Mouse (Mus musculus) kidney, postnatal 14 days (tissue): ENCODE data around the gene Wdfy3.
"Not testable (repeated sequence)": the region's sequence is repeated elsewhere in the genome, so short reads cannot be mapped to it uniquely, and the experiment has no call there.

Experiments
- DNase-seq: peaks from one replicate; pipeline ENCODE4 v3.0.0; 2022; ENCODE audit warnings: mixed read lengths

Wdfy3 gene

GRCm38 (mm10) chr5:101876185-101876584, 193.5 kb downstream of the Wdfy3 start:
- DNase-seq, result no peak

GRCm38 (mm10) chr5:101866722-101867121, 203.0 kb downstream of the Wdfy3 start:
- DNase-seq, result no peak

DNA sequence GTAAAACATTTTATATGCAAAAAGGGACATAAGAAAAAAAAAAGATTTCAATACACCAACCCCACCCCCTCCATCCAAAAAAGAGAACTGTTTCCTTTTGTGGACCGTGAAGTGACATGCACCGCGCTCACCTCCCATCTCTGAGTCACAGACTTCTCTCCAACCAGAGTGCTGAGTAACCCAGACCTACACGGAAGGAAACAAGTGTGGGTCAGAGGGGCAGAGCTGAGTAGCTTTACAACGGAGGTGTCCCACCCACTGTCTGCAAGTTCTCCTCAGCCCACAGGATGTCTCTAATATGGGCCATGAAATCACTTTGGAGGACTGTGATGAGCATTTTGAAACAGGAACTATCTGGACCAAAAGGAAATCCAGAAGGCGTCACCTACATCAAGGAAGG, 205.8 kb downstream of the Wdfy3 start:
- no peak for DNase-seq

DNA sequence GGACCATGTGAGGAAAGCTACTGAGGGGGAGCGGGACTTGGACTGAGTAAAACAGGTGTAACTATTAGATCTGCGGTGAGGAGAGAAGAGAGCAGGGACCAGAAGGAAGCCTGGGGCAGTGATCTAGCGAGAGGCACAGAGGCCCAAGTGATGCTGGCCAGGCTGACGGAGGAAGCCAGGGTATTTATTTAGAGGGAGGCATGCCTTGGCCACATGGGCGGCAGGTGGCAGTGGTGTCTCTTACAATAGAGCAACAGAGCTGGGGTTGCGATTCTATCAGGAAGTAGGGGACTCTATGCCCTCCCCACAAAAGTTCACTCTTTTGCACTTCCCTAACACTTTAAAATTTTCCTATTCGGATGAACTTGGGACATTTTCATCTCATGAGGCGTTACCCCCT, 207.1 kb downstream of the Wdfy3 start:
- no peak for DNase-seq

DNA sequence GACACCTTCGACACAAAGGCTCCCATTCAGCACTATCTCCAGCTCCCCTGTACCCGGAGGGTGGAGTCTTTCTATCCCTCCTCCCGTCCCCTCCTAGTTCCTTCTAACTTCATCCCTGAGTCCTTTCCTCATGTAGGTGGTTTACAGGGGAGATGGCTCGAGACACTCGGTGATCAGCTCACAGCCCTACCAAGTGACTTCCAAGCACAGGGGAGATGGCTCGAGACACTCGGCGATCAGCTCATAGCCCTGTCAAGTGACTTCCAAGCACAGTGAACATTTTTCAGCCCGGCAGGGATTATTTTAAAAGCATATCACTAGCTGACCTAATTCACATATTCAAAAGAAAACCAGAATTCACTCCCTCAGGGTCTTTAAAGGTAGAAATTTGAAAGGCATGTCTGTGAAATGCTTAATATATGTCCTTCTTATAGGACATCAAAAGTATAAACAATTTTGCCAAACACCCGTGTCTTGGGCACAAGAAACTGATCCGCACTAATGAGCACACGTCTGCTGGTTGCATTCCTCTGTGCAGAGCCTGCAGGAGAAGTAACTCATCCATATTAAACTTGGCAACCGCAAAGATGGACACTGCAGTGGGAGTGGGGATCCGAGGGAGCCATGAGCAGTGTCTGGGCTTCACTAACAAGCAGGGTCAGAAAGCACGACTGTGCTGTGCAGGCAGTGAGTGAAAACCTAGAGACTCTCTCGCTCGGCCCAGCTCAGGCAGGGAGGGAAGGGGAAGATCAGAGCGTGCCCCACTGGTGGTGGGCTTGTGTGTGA, 207.7 kb downstream of the Wdfy3 start:
- no peak for DNase-seq

GRCm38 (mm10) chr5:101858891-101859436, 210.8 kb downstream of the Wdfy3 start:
- peak; percentile 56 for DNase-seq

DNA sequence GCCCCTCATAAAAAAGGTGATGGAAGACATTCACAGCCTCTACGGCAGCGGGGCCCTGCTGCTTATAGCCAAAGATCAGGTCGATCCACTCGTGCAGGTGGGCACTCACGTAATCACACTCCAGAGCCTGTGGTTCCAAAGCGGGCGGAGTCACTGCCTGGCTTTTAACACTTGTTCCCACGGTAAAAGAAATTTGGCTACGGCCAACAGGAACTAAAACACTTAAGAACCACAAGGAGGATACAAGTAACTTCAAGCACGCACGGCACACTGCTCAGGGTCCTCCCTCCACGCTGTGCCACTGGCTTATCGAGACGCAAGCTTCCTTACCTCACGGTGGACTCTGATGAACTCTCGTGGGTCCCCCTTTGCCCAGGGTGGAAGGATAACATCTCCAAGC, 214.2 kb downstream of the Wdfy3 start:
- DNase-seq, result no peak

GRCm38 (mm10) chr5:101854667-101855066, 215.1 kb downstream of the Wdfy3 start:
- no peak for DNase-seq

GRCm38 (mm10) chr5:101854100-101854499, 215.6 kb downstream of the Wdfy3 start:
- no peak for DNase-seq

DNA sequence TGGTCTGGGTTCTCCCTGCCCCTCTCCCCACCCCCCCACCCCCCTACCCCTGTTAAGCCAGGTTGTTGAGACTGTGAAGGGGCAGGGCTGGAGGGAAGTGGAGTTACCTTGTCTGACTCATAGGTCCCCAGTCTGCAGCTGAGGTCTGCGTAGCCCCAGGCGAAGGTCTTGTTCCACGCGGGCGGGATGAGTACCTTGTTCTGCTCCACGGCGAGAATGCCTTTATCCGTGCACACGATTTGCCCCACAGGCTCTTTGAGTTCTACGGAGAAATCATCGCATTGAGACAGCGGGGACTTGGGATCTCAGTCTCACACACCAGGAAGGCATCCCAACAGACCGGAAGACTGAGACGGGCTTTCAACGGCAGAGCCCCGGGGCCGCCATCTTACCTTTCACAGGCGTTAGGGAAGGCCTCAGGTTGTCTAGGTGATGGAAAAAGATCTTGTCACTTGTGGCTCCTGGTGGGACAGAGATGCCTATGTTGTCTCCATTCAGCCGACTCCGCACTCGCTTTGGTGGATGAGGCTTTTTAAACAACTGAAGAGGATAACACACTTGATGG, 217.5 kb downstream of the Wdfy3 start:
- DNase-seq, result no peak

DNA sequence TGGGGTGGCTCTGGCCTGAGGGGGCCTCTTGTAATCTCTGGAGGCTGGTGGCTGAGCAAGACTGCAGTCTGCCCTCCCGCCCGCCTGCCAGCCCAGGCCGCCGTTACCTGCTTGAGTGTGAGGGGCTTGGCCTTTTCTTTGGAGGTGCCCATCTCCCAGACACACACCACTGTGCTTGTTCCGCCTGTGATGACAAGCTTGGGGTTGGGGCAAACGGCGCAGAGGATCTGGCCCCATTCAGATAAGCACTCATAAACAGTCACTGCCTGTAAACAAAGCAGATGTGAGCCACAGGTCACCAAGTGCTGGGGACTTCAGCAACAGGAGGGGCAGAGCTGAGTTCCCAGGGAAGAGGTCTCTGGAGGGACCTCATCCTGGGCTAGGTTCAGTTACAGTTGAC, 218.6 kb downstream of the Wdfy3 start:
- DNase-seq, result no peak

GRCm38 (mm10) chr5:101847762-101848161, 222.0 kb downstream of the Wdfy3 start:
- no peak for DNase-seq

DNA sequence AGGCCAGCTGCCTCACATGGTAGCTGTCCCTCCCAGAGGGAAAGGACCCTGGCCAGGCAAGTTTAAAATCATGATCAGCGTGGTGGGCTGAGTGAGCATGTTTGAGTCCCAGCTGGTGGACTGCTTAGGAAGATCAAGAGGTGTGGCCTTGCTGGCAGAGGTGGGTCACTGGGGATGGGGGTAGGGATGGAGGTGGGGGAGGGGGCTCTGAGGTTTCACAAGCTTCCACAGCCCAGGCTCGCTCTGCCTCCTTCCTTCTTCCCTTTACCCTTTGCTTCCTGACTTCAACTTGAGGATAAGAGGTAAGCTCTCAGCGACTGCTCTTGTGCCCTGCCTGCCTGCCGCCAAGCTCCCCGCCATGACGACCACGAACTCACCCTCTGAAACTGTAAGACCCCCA, 222.4 kb downstream of the Wdfy3 start:
- DNase-seq, result no peak

- no peak for DNase-seq
These were observed 223.8 kb downstream of the Wdfy3 start for GRCm38 (mm10) chr5:101845930-101846329.

- no peak for DNase-seq
These were observed 224.7 kb downstream of the Wdfy3 start for GRCm38 (mm10) chr5:101845011-101845410.

DNA sequence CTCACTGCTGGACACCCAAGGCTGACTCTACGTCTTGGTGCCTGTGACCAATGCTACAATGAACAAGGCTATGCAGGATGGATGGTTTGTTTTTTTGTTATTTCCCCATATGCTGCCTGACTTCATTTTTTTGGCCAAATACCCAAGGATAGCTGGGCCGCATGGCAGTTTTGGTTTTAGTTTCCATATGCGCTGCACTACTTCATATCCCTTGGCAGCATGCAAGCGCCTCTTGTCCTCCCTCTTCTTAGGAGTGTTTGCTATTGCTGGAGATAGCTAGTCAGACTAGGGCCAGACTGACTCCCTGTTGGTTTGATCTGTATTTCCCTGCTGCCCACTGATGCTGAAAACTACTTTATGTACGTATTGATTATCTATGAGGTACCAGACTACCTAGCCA, 229.2 kb downstream of the Wdfy3 start:
- no peak for DNase-seq

GRCm38 (mm10) chr5:101837605-101838004, 232.1 kb downstream of the Wdfy3 start:
- not testable (repeated sequence) for DNase-seq

DNA sequence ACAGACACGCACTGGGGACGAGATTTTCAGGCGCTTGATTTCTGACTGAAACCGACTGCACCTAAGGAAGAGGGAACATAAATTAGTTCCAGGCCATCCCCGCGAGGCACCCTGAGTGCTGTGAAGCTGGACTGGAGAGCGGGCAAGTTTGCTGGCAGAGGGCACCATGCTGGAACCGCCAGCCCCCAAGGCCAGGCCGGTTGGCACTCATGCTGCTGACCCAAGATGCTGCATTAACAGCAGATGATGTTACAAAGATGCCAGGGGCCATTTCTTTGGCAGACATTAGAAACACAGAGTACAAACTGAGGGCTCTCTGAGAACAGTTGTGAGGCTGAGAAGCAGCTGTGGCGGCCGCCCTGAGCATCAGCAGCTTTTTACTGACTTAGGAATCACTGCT, 233.5 kb downstream of the Wdfy3 start:
- no peak for DNase-seq

GRCm38 (mm10) chr5:101833875-101834274, 235.8 kb downstream of the Wdfy3 start:
- no peak for DNase-seq

DNA sequence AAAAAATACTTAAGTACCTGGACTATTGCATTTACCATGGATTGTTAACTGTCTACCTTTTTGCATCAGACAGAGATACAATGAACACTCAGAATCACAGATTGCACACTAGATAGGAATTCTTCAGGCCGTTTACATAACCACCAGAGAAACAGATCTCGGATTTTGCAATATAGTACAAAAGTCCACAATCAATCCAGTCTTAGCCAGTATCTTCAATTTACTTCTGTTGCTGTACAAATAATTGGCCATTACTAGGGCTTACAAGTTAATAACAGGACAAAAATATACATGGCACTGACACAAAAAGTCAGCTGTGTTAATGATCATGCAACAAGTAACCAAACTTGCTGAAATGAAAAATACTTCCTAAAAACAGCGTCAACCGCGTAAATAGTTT, 236.7 kb downstream of the Wdfy3 start:
- no peak for DNase-seq

GRCm38 (mm10) chr5:101832042-101832441, 237.7 kb downstream of the Wdfy3 start:
- no peak for DNase-seq

DNA sequence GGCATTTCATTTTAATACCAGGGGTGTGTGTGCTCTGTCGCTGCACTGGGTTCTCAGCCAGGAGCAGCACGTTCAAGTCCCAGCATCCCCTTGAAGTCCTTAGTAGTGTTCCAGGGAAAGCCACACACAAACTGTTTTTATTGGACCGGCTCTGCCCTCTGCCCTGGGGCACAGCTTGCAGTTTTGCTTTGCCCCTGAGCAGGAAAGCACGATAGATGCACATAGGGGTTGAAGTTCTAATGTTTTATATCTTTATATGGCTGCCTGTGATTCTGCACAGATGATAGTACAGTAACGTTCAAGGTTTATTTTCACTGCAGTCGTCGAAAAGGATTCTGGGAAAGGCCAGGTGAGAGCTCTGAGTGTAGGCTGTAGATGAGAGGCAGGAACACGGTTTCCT, 239.5 kb downstream of the Wdfy3 start:
- no peak for DNase-seq

- DNase-seq, result no peak
These were observed 240.8 kb downstream of the Wdfy3 start for GRCm38 (mm10) chr5:101828932-101829331.

DNA sequence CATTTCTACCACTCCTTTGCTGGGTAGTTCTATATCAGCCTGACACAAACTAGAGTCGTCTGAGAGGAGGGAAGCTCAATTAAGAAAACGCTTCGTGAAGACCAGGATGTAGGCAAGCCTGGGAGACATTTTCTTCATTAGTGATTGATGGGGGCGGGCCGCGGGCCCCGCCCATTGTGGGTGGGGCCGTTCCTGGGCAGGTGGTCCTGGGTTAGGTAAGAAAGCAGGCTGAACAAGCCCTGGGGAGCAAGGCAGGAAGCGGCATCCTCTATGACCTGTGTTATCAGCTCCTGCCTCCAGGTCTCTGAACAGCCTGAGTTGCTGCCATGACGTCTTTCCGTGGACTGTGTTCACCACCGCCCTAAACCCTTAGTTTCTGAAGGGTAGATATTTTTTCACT, 242.2 kb downstream of the Wdfy3 start:
- no peak for DNase-seq
